Mouse (Mus musculus) embryonic facial prominence, embryonic 11.5 days (tissue): ENCODE measurements around the gene Actn4. TPM values are rescaled to one million over a fixed set of nuclear protein-coding genes. Genes with fewer than 3 reads are reported as not detected.
A peak's percentile ranks its signal among the peaks of the same experiment; 100 is the strongest.

ENCODE experiments used
- ATAC-seq: fragments of 200-750 bp; cut with Nextera tagmentation; replicated peaks from 2 replicates; pipeline ENCODE4 v1.8.0; 2017; ENCODE audit warnings: low read depth; ENCODE audit not compliant: insufficient number of reproducible peaks, low FRiP score, low TSS enrichment
- DNase-seq: peaks from one replicate; pipeline ENCODE4 v3.0.0-alpha.2; 2015; ENCODE audit warnings: low spot score
- H3K27ac ChIP-seq: fragments of 300-500 bp; sonication (generic); replicated peaks from 2 replicates; pipeline ENCODE4 v1.5.1; 2014; ENCODE audit warnings: mild to moderate bottlenecking, low read depth, low read length, control low read depth
- H3K27me3 ChIP-seq: fragments of 300-500 bp; sonication (generic); 2 replicates; pipeline ENCODE4 v1.6.1; 2014; ENCODE audit warnings: mild to moderate bottlenecking, low read length, moderate library complexity, mixed read lengths; ENCODE audit not compliant: control insufficient read depth, insufficient read depth
- H3K36me3 ChIP-seq: fragments of 300-500 bp; sonication (generic); replicated peaks from 2 replicates; pipeline ENCODE4 v1.6.1; 2014; ENCODE audit warnings: low read depth, mild to moderate bottlenecking, low read length, moderate library complexity, mixed read lengths; ENCODE audit not compliant: control insufficient read depth, insufficient read depth
- H3K4me1 ChIP-seq: fragments of 300-500 bp; sonication (generic); 2 replicates; pipeline ENCODE4 v1.6.1; 2014; ENCODE audit warnings: low read length, mixed read lengths; ENCODE audit not compliant: control insufficient read depth, insufficient read depth
- H3K4me2 ChIP-seq: fragments of 300-500 bp; sonication (generic); 2 replicates; pipeline ENCODE4 v1.6.1; 2014; ENCODE audit warnings: low read depth, mild to moderate bottlenecking, control low read depth, low read length, moderate library complexity
- H3K4me3 ChIP-seq: fragments of 300-500 bp; sonication (generic); 2 replicates; pipeline ENCODE4 v1.5.1; 2014; ENCODE audit warnings: low read depth, low read length, control low read depth
- H3K9ac ChIP-seq: fragments of 300-500 bp; sonication (generic); replicated peaks from 2 replicates; pipeline ENCODE4 v1.6.1; 2014; ENCODE audit warnings: mild to moderate bottlenecking, control low read depth, low read length
- H3K9me3 ChIP-seq: fragments of 300-500 bp; sonication (generic); replicated peaks from 2 replicates; pipeline ENCODE4 v1.6.1; 2016; ENCODE audit warnings: mild to moderate bottlenecking, low read length, inconsistent platforms, mixed read lengths; ENCODE audit not compliant: control insufficient read depth
- WGBS: fragments of 180-500 bp; shearing (Covaris S2); extraction: QIAGEN DNeasy Blood & Tissue Kit; methylation state at CpG from one replicate; pipeline ENCODE4 v1.1.7; 2014; 5-methylcytosine and 5-hydroxymethylcytosine counted together
- polyA plus RNA-seq: library from polyadenylated mRNA; unstranded; fragments of >200 nt; fragmentation: Nextera tagmentation; extraction: Ambion mirVana; gene quantifications from 2 replicates; pipeline ENCODE4 v1.2.1, GENCODE M21; 2014

Actn4 gene
- polyA plus RNA-seq, 1 experiment from 2014 or later: 190 TPM

DNA sequence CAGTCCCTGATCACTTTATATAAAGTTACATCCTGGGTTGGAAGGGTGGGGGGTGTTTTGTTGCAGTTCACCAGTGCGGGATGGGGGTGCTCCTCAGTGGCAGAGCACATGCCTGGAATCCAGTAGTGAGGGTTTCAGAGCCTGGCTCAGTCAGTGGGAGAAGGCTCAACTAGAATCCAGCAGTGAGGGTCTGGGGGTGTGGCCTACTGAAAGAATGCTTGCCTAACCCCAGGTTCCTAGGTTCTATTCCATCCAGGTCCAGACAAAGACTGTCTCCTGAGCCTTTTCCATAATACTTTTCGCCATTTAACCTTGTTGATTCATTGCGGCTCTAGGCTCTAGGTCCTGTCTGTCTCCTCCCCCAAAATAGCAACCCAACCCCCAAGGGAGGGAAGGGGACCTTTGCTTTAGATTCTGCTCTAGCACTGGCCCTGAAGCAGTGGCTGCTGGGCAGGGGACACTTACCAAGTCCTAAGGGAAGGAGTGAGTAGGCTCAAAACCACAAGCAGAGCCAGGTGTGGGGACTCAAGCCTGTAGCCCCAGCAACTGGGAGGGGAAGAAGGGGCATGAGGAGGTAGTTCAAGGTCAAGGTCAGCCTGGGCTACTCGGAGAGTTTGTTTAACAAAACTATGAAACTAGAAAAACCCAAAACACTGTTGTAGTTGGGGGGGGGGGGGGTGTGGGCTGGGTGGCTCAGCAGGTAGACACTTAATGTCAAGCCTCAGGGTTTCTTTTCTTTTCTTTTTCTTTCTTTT lies 4.8 kb upstream of the Actn4 start:
- no peaks in the 10 kb centered on the region for H3K27me3 ChIP-seq
- no peak for ATAC-seq
- no peak overlapping the region for H3K9ac ChIP-seq
- H3K27ac ChIP-seq: no peak overlapping the region
- no peaks in the 10 kb centered on the region for H3K4me1 ChIP-seq
- H3K36me3 ChIP-seq: no peaks in the 10 kb centered on the region
- H3K9me3 ChIP-seq: no peaks in the 10 kb centered on the region
- no peak overlapping the region for H3K4me2 ChIP-seq
- DNase-seq: no peak
- no peak overlapping the region for H3K4me3 ChIP-seq
- 58% methylated on average over 4 of the region's 4 CpGs for WGBS

DNA sequence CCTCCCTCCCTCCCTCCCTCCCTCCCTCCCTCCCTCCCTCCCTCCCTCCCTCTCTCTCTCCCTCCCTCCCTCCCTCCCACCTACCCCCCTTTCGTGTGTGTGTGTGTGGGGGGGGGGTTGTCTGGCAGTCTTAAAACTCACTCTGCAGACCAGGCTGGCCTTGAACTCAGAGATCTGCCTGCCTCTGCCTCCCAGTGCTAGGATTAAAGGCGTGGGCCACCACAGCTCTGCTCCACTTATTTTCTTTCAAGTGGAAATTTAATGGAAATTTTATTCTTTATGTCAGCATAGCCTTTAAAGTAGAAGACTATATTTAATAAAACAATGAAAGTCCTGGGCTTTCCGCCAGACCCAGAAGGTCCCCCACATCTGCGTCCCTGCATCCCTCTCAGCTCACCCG lies 4.0 kb upstream of the Actn4 start:
- H3K9ac ChIP-seq: no peak overlapping the region
- DNase-seq (no peak), ATAC-seq (no peak)
- no peak overlapping the region for H3K4me3 ChIP-seq
- H3K27me3 ChIP-seq: no peaks in the 10 kb centered on the region
- no peaks in the 10 kb centered on the region for H3K4me1 ChIP-seq
- no peaks in the 10 kb centered on the region for H3K9me3 ChIP-seq
- WGBS: 89% methylated on average over 4 of the region's 5 CpGs
- no peak overlapping the region for H3K4me2 ChIP-seq
- no peak overlapping the region for H3K27ac ChIP-seq
- no peaks in the 10 kb centered on the region for H3K36me3 ChIP-seq

DNA sequence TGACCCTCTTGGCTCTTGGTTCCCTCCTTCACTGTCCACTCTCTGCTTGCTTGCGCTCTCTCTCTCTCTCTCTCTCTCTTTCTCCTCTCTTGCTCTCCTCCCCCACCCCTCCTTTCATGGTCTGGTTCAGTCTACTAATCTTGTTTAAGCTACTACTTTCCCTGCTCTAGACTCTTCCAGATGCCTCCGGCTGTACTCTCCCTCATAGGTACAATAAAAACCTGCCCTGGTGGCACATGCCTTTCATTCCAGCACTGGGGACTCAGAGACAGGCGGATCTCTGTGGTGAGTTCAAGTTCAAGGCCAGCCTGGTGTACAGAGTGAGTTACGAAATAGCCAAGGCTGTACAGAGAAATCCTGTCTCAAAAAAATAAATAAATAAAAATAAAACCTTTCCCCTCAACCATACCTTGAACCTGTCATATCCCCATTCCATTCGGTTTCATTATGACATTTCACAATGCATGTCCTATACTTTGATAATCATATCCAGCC lies 3.3 kb upstream of the Actn4 start:
- H3K4me3 ChIP-seq: no peak overlapping the region
- H3K9me3 ChIP-seq: no peaks in the 10 kb centered on the region
- no peaks in the 10 kb centered on the region for H3K36me3 ChIP-seq
- H3K4me1 ChIP-seq: no peaks in the 10 kb centered on the region
- no peak overlapping the region for H3K9ac ChIP-seq
- ATAC-seq: no peak
- 83% methylated on average over 5 of the region's 5 CpGs for WGBS
- DNase-seq: no peak
- no peak overlapping the region for H3K4me2 ChIP-seq
- H3K27me3 ChIP-seq: no peaks in the 10 kb centered on the region
- H3K27ac ChIP-seq: no peak overlapping the region

DNA sequence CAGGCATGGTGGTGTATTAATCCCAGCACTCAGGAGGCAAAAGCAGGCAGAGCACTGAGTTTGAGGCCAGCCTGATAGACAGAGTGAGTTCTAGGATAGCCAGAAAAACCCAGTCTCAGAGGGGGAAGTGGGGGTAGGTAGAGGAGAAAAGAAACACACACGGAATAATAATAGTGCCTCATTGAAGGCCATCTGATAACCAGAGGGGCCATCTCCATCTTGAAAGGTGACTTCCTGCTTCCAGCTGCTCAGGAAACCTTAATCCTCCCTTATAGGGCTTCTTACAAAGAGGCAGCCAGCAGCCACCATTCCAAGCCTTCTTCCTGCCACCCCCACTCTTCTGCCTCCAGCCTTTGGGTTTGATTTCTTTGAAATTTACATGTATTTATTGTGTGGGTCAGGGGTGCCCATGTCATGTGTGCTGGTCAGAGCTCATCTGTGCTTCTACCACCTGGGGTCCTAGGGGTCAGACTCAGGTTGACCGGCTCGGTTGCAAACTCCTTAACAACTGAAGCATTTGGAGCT lies 1.3 kb upstream of the Actn4 start:
- H3K27ac ChIP-seq: no peak overlapping the region
- no peak overlapping the region for H3K4me3 ChIP-seq
- H3K9ac ChIP-seq: 0 out of 2 replicates have a peak overlapping the region, but pooled peaks have one; percentile 6
- ATAC-seq: no peak
- H3K4me1 ChIP-seq: peaks cover 8% of the 10 kb centered on the region
- DNase-seq: no peak
- H3K27me3 ChIP-seq: no peaks in the 10 kb centered on the region
- H3K4me2 ChIP-seq: no peak overlapping the region
- no peaks in the 10 kb centered on the region for H3K36me3 ChIP-seq
- no peaks in the 10 kb centered on the region for H3K9me3 ChIP-seq
- 77% methylated on average over 3 of the region's 3 CpGs for WGBS

DNA sequence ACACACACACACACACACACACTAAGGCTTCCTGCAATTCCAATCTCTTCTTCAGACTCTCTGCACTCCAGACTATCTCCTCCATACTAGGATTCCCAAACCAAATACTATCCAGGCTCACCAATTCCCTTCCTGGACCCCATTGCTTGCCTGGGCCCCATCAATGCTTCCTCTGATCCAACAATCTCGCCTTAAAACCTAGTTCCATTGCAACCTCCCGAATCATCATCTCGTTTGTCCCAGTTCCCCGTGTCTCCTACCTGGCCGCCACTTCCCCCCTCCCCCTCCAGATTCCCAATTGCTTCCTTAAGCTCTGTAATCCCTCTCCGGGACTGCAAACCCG lies 585 bp downstream of the Actn4 start:
- ATAC-seq (no peak), DNase-seq (peak; percentile 36)
- Histone ChIP-seq H3K27ac (peak overlapping the region; percentile 62), H3K27me3 (no peaks in the 10 kb centered on the region), H3K9me3 (no peaks in the 10 kb centered on the region), H3K9ac (peak overlapping the region; percentile 95), H3K4me2 (peak overlapping the region; percentile 75), H3K4me1 (peaks cover 8% of the 10 kb centered on the region), H3K36me3 (no peaks in the 10 kb centered on the region), H3K4me3 (peak overlapping the region; percentile 98)
- 0% methylated on average over 7 of the region's 7 CpGs for WGBS

DNA sequence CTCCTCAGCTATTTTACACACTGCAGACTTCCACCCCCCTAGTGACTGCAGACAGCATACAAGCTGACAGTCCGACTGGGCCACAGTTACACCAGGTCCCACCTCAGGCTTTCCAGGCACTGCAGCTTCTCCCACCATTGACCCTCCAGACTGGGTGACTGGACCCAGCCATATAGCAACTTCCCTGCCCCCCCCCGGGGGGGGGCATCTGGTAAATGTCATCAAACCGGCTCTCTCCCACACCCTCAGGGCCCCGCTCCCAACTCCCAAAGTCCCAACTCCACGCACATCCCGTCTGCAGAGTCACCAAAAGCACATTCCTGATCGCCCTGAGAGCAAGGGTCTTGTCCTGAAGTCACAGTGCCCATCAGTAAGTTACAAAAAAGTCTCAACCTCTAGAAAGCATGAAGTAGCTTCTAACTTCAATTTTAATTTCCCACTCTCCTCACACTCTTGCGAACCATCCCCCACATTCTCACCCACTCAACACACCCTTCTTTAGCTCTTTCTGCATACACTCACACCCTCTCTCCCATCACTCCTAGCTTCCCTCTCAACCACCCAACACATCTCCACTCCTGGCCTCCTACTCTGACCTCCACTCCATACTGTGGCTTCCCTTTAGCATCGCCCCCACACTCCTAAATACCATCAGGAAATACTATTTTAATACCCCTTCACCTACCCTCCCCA lies 1.6 kb downstream of the Actn4 start:
- Histone ChIP-seq H3K27ac (no peak overlapping the region), H3K9ac (peak overlapping the region; percentile 95), H3K4me3 (peak overlapping the region; percentile 98), H3K27me3 (no peaks in the 10 kb centered on the region), H3K4me2 (peak overlapping the region; percentile 75), H3K9me3 (no peaks in the 10 kb centered on the region), H3K36me3 (no peaks in the 10 kb centered on the region), H3K4me1 (peaks cover 8% of the 10 kb centered on the region)
- no peak for DNase-seq
- 20% methylated on average over 9 of the region's 9 CpGs for WGBS
- ATAC-seq: no peak

DNA sequence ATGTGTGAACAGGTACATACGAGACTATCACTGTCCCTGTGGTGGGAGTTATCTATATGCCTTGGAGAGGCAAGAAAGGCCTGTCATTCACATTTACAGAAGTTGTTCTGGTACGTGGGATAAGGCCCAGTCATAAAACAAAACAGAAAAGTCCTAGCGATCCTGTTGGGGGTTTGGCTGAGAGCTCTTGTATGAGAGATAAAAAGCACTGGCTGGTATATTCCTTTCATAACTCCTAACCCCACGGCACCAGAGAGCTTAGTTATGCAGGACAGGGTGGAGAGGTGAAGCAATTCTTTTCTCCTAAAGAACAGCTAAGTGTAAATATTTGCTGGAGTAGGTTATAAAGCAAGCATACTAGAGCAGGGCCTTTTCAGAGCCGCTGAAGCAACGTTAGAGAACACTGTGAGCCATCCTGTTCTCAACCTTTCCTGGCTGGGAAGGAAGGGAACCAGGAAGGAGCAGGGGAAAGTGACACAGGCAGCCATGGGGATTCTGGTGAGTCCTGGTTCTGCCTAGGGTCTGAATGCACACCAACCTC lies 2.6 kb downstream of the Actn4 start:
- peak overlapping the region; percentile 75 for H3K4me2 ChIP-seq
- no peaks in the 10 kb centered on the region for H3K36me3 ChIP-seq
- peaks cover 8% of the 10 kb centered on the region for H3K4me1 ChIP-seq
- DNase-seq (no peak), ATAC-seq (no peak)
- H3K9me3 ChIP-seq: no peaks in the 10 kb centered on the region
- peak overlapping the region; percentile 98; the same call in 1 of the 2 replicates for H3K4me3 ChIP-seq
- 51% methylated on average over 6 of the region's 6 CpGs for WGBS
- peak overlapping the region; percentile 18; the same call in 1 of the 2 replicates for H3K9ac ChIP-seq
- no peaks in the 10 kb centered on the region for H3K27me3 ChIP-seq
- no peak overlapping the region for H3K27ac ChIP-seq

DNA sequence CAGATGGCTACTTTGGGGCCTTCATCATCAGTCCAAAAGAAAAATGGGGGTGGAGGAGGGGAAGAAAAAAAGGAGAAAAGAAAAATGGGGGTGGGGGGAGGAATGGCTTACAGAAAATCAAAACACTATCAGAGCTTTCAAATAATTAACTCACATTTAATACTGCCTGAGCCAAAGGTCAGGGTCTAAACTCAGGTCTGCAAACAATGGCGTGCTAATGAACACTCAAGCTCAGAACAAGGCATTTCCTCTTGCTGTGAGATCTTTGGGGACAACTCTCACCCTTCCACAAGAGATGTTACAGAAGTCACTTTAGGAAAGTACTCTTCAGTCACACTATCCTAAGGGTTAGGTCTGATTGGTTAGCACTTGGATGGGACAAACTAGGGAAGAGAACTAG lies 3.4 kb downstream of the Actn4 start:
- Histone ChIP-seq H3K36me3 (no peaks in the 10 kb centered on the region), H3K4me1 (peaks cover 10% of the 10 kb centered on the region), H3K9me3 (no peaks in the 10 kb centered on the region), H3K4me2 (no peak overlapping the region), H3K9ac (no peak overlapping the region), H3K27ac (no peak overlapping the region), H3K4me3 (no peak overlapping the region), H3K27me3 (no peaks in the 10 kb centered on the region)
- WGBS: 24% methylated on average over 1 of the region's 1 CpGs
- DNase-seq: no peak
- no peak for ATAC-seq
